ENCODE assay signal across 37 mouse cellular contexts in genomic region chr4:58923933-58924332, GRCm38 (mm10). TPM values are rescaled to one million over a fixed set of nuclear protein-coding genes. Genes with fewer than 3 reads are reported as not detected.
"Had no signal": no experiment of that assay in that cellular context is flagged by ENCODE, and none has a peak within 500 bp of the region (broad histone marks: within the 10 kb centered on the region; RNA-seq: fewer than 3 reads in every experiment).

No protein-coding gene starts in this region.

- H3K4me1 ChIP-seq: heart, embryonic 12.5 days; heart, embryonic 13.5 days; heart, embryonic 15.5 days; hindbrain, embryonic 10.5 days; hindbrain, embryonic 12.5 days; hindbrain, embryonic 13.5 days; hindbrain, embryonic 15.5 days; intestine, embryonic 15.5 days; kidney, embryonic 15.5 days had no signal

- H3K27ac ChIP-seq: heart, embryonic 13.5 days; heart, embryonic 15.5 days; hindbrain, embryonic 10.5 days; hindbrain, embryonic 12.5 days; hindbrain, embryonic 13.5 days; hindbrain, embryonic 14.5 days; hindbrain, embryonic 15.5 days; hindbrain, postnatal 0 days; intestine, embryonic 15.5 days; kidney, embryonic 15.5 days; kidney, postnatal 0 days; layer of hippocampus, adult 2 months; left cerebral cortex, adult 2 months had no signal

- H3K36me3 ChIP-seq: heart, embryonic 12.5 days; heart, embryonic 13.5 days; heart, embryonic 15.5 days; hindbrain, embryonic 10.5 days; hindbrain, embryonic 12.5 days; hindbrain, embryonic 13.5 days; hindbrain, embryonic 15.5 days; intestine, embryonic 15.5 days; kidney, embryonic 15.5 days had no signal

- H3K9me3 ChIP-seq: heart, embryonic 12.5 days; heart, embryonic 13.5 days; heart, embryonic 15.5 days; intestine, embryonic 15.5 days; kidney, embryonic 15.5 days had no signal

- H3K27me3 ChIP-seq: heart, embryonic 15.5 days; hindbrain, embryonic 13.5 days; hindbrain, embryonic 15.5 days; intestine, embryonic 15.5 days; kidney, embryonic 15.5 days had no signal

- DNase-seq: heart, postnatal 10 days; heart, postnatal 14 days; heart, postnatal 36 days; heart, postnatal 4 days; kidney, adult 11 months; kidney, adult 18-20 months; kidney, adult 2 months; kidney, adult 8-10 months; kidney, adult 9 months; kidney, postnatal 10 days; kidney, postnatal 14 days; kidney, postnatal 25 days; kidney, postnatal 36 days; kidney, postnatal 4 days; layer of hippocampus, adult 9-11 months; layer of hippocampus, postnatal 36 days had no signal

- ATAC-seq: hindbrain, embryonic 16.5 days; hindbrain, postnatal 0 days; inflammation-experienced regulatory T-cells, adult 6 months; intestine, embryonic 15.5 days; intestine, embryonic 16.5 days; intestine, postnatal 0 days had no signal

- H3K9ac ChIP-seq: heart, embryonic 12.5 days; heart, embryonic 13.5 days; heart, embryonic 15.5 days; hindbrain, embryonic 12.5 days; hindbrain, embryonic 13.5 days; hindbrain, embryonic 14.5 days; hindbrain, embryonic 15.5 days; intestine, embryonic 15.5 days; kidney, embryonic 15.5 days had no signal

- H3K4me3 ChIP-seq: heart, embryonic 12.5 days; heart, embryonic 13.5 days; heart, embryonic 15.5 days; hindbrain, embryonic 10.5 days; hindbrain, embryonic 12.5 days; hindbrain, embryonic 13.5 days; hindbrain, embryonic 15.5 days; intestine, embryonic 15.5 days; kidney, embryonic 15.5 days; layer of hippocampus, adult 2 months; left cerebral cortex, adult 2 months had no signal

RNA-seq across cellular contexts. Expression of gene Zkscan16, which starts 19.5 kb away (rescaled TPM):
- total RNA-seq: heart, postnatal 14 days; heart, postnatal 25 days; heart, postnatal 36 days; hematopoietic stem cell, adult 5-6 weeks had no signal
- polyA plus RNA-seq: heart, embryonic 16.5 days; inflammation-experienced regulatory T-cells, adult 6 months had no signal
